Mouse (Mus musculus) midbrain, embryonic 12.5 days (tissue): Measurements from ENCODE around the gene Mospd3. TPM values are rescaled to one million over a fixed set of nuclear protein-coding genes. Genes with fewer than 3 reads are reported as not detected.

Experiments used
- ATAC-seq: fragments of 200-750 bp; cut with Nextera tagmentation; 2 replicates; pipeline ENCODE4 v1.8.0; 2017; ENCODE audit warnings: low read depth, moderate TSS enrichment, moderate library complexity; ENCODE audit not compliant: low FRiP score
- H3K27ac ChIP-seq: fragments of 300-500 bp; sonication (generic); replicated peaks from 2 replicates; pipeline ENCODE4 v1.5.1; 2016; ENCODE audit warnings: mild to moderate bottlenecking
- H3K27me3 ChIP-seq: fragments of 300-500 bp; sonication (generic); 2 replicates; pipeline ENCODE4 v1.6.1; 2016; ENCODE audit warnings: mild to moderate bottlenecking
- H3K36me3 ChIP-seq: fragments of 300-500 bp; sonication (generic); 2 replicates; pipeline ENCODE4 v1.6.1; 2016
- H3K4me1 ChIP-seq: fragments of 300-500 bp; sonication (generic); 2 replicates; pipeline ENCODE4 v1.6.1; 2016
- H3K4me2 ChIP-seq: fragments of 300-500 bp; sonication (generic); replicated peaks from 2 replicates; pipeline ENCODE4 v1.6.1; 2016; ENCODE audit warnings: mild to moderate bottlenecking, moderate library complexity
- H3K4me3 ChIP-seq: fragments of 300-500 bp; sonication (generic); 2 replicates; pipeline ENCODE4 v1.5.1; 2016; ENCODE audit warnings: mild to moderate bottlenecking
- H3K9ac ChIP-seq: fragments of 300-500 bp; sonication (generic); replicated peaks from 2 replicates; pipeline ENCODE4 v1.6.1; 2016; ENCODE audit warnings: mild to moderate bottlenecking, moderate library complexity
- H3K9me3 ChIP-seq: fragments of 300-500 bp; sonication (generic); 2 replicates; pipeline ENCODE4 v1.6.1; 2016; ENCODE audit warnings: mild to moderate bottlenecking
- WGBS: fragments of 180-500 bp; shearing (Covaris S2); methylation state at CpG from one replicate; pipeline ENCODE4 v1.1.7; 2016; 5-methylcytosine and 5-hydroxymethylcytosine counted together
- polyA plus RNA-seq: library from polyadenylated mRNA; unstranded; fragments of >200 nt; fragmentation: Nextera tagmentation; extraction: Ambion mirVana; gene quantifications from 2 replicates; pipeline ENCODE4 v1.2.1, GENCODE M21; 2016

The Mospd3 gene
- polyA plus RNA-seq = 31.9 and 33.5 TPM in 2 replicates

- peak; percentile 96 for ATAC-seq
- peak within 1 kb of the TSS; percentile 76 for H3K27ac ChIP-seq
- WGBS = under 1% methylated on average over 41 of the region's 41 CpGs
- H3K4me3 ChIP-seq = peak within 1 kb of the TSS; percentile 76
- H3K9me3 ChIP-seq = no peaks in the 10 kb centered on the region
- no peaks in the 10 kb centered on the region for H3K27me3 ChIP-seq
- peak within 1 kb of the TSS; percentile 96 for H3K4me2 ChIP-seq
- peak within 1 kb of the TSS; percentile 86 for H3K9ac ChIP-seq
- peaks cover 34% of the 10 kb centered on the region for H3K4me1 ChIP-seq
- H3K36me3 ChIP-seq = peaks cover 11% of the 10 kb centered on the region
Measured at GRCm38 (mm10) chr5:137600619-137601364, at the start of gene Mospd3. Gene Mospd3 (minus strand): TSS chr5:137601058.

GRCm38 (mm10) chr5:137649669-137650571 is 49.1 kb upstream of the Mospd3 start:
- no peak overlapping the region for H3K4me3 ChIP-seq
- H3K36me3 ChIP-seq = peaks cover 22% of the 10 kb centered on the region
- 10% methylated on average over 18 of the region's 18 CpGs for WGBS
- H3K4me2 ChIP-seq = peak overlapping the region; percentile 18
- peak; percentile 23; the same call in 1 of the 2 replicates for ATAC-seq
- no peak overlapping the region for H3K9ac ChIP-seq
- no peaks in the 10 kb centered on the region for H3K9me3 ChIP-seq
- H3K27me3 ChIP-seq = peaks cover 20% of the 10 kb centered on the region
- H3K4me1 ChIP-seq = peaks cover 16% of the 10 kb centered on the region
- peak overlapping the region; percentile 66 for H3K27ac ChIP-seq

GRCm38 (mm10) chr5:137649251-137649650 is 48.4 kb upstream of the Mospd3 start:
- peaks cover 17% of the 10 kb centered on the region for H3K4me1 ChIP-seq
- no peak for ATAC-seq
- no peak overlapping the region for H3K27ac ChIP-seq

DNA sequence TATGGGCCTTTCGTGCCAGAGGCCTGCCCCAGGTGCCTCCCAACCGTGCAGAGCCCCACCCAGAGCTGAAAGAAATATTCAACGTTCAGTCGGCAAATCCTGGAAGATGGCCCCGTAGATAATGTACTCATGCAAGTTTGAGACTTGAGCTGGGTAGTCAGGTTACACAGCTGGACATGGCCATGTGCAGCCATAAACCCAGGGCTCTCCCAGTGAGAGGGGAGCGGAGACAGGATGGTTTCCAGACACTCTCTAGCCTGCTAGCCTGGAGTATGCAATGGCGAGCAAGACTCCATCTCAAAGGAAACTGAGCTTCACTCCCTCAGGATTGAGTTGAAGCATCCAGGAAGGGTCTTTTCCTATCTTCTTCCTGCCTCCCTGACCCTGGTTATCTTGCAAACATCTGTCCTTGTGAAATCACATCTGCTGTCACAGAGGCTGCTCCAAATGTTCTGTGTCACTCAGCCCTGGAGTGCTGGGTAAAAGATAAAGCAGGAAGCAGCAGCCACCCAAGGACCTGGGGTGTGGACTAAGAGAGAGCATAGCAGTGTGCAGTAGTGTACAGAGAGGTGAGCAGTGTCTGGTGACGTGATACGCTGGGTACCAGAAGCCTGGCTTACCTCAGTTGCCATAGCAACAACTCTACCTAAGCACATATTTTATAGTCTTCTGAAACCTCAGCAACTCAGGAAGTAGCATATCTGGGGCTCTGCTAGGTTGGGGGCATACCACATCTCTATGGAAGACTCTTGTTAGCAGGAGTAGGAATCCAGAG is 47.2 kb upstream of the Mospd3 start:
- Histone ChIP-seq H3K27ac (no peak overlapping the region), H3K36me3 (peaks cover 10% of the 10 kb centered on the region), H3K4me3 (no peak overlapping the region), H3K9me3 (no peaks in the 10 kb centered on the region), H3K4me2 (no peak overlapping the region), H3K27me3 (peaks cover 39% of the 10 kb centered on the region), H3K9ac (no peak overlapping the region), H3K4me1 (peaks cover 17% of the 10 kb centered on the region)
- ATAC-seq = no peak
- 85% methylated on average over 9 of the region's 9 CpGs for WGBS

More at GRCm38 (mm10) chr5:137649251-137649650, 48.4 kb upstream of the Mospd3 start:
- Histone ChIP-seq H3K36me3 (peaks cover 19% of the 10 kb centered on the region), H3K9me3 (no peaks in the 10 kb centered on the region), H3K4me3 (no peak overlapping the region), H3K27me3 (peaks cover 26% of the 10 kb centered on the region), H3K9ac (no peak overlapping the region), H3K4me2 (no peak overlapping the region)
- WGBS = 24% methylated on average over 4 of the region's 4 CpGs

DNA sequence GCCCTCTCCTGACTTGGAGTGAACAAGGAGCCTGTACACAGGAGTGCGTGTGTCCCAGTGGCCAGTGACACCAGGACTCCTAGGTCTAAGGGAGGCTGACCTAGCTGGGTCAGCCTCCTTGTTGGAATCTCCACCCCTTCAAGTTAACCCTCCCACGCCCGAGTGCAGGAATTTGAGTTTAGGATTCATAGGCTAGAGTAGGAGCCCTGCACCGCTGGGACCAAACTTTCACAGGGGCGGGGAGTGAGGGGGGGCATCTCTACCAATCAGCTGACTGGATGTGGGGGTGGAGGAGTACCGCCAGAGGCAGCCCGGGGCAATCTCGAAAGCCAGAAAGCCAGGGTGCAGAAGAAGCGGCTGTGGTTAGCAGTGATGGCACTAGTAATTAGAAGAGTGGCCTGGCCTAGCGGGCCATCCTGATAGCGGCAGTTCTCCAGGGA is 44.8 kb upstream of the Mospd3 start, which contains the start of gene Irs3:
Irs3 (minus strand) TSS at position 63 of the 440 bp plus-strand sequence.
- peak within 1 kb of the TSS; percentile 31 for H3K4me3 ChIP-seq
- no peak for ATAC-seq
- no peak within 1 kb of the TSS; the same call in 1 of the 2 replicates for H3K9ac ChIP-seq
- H3K4me2 ChIP-seq = peak within 1 kb of the TSS; percentile 38
- peaks cover 44% of the 10 kb centered on the region for H3K27me3 ChIP-seq
- H3K4me1 ChIP-seq = peaks cover 15% of the 10 kb centered on the region
- no peak within 1 kb of the TSS for H3K27ac ChIP-seq
- no peaks in the 10 kb centered on the region for H3K9me3 ChIP-seq
- WGBS = 18% methylated on average over 11 of the region's 11 CpGs
- H3K36me3 ChIP-seq = peaks cover 16% of the 10 kb centered on the region

- H3K4me3 ChIP-seq = peak overlapping the region; percentile 31
- no peaks in the 10 kb centered on the region for H3K9me3 ChIP-seq
- peaks cover 21% of the 10 kb centered on the region for H3K36me3 ChIP-seq
- no peak for ATAC-seq
- H3K4me2 ChIP-seq = peak overlapping the region; percentile 38
- H3K27me3 ChIP-seq = peaks cover 44% of the 10 kb centered on the region
- peaks cover 14% of the 10 kb centered on the region for H3K4me1 ChIP-seq
- no peak overlapping the region; the same call in 1 of the 2 replicates for H3K9ac ChIP-seq
- H3K27ac ChIP-seq = no peak overlapping the region
- WGBS = 2% methylated on average over 44 of the region's 44 CpGs
Measured at GRCm38 (mm10) chr5:137645091-137645651, 44.3 kb upstream of the Mospd3 start.

DNA sequence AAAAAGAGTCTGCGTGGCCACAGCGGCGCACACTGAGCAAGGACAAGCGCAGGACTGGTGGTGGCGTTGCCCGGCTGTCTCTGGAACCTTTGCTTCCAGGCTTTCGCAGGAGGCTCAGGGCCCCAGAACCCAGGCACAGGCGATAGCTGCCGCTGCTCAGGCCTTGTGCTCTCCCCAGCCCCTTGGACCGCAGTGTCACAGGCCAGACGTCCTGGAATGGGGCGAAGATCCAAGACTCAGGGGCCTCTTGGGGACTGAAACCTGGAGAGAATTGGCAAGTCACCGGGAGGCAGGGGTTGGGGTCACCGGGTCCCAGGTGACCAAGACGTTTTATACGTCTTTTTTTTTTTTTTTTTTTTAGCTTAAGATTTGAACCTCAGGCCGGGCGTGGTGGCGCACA is 43.6 kb upstream of the Mospd3 start:
- Histone ChIP-seq H3K4me3 (no peak overlapping the region), H3K4me1 (peaks cover 7% of the 10 kb centered on the region; the same call in 1 of the 2 replicates), H3K9ac (no peak overlapping the region), H3K36me3 (peaks cover 27% of the 10 kb centered on the region), H3K9me3 (no peaks in the 10 kb centered on the region), H3K27ac (no peak overlapping the region), H3K4me2 (no peak overlapping the region), H3K27me3 (peaks cover 44% of the 10 kb centered on the region)
- WGBS = 34% methylated on average over 19 of the region's 19 CpGs
- ATAC-seq = no peak

DNA sequence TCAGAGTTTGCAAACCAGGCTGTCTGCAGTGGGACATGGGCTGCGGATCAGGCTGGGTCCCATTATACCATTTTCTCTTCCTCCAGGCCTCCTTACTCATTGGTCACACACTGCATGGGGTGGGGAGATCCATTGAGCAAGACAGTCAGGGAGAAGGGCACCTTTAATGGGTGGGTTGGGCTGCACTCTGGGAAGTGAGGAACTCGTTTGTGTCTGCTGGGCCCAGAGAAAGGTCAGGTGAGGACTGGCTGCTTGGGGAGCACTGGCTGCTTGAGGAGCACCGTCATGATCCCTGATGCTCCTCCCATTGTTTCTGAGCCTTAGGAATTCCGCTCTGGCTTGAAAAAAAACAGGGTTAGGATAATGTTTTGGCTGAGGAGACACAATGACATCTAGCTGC is 42.0 kb upstream of the Mospd3 start:
- Histone ChIP-seq H3K9me3 (no peaks in the 10 kb centered on the region), H3K36me3 (peaks cover 43% of the 10 kb centered on the region), H3K27ac (no peak overlapping the region), H3K4me1 (peaks cover 7% of the 10 kb centered on the region; the same call in 1 of the 2 replicates), H3K27me3 (peaks cover 44% of the 10 kb centered on the region), H3K4me3 (no peak overlapping the region), H3K9ac (no peak overlapping the region), H3K4me2 (no peak overlapping the region)
- 51% methylated on average over 4 of the region's 4 CpGs for WGBS
- no peak for ATAC-seq

DNA sequence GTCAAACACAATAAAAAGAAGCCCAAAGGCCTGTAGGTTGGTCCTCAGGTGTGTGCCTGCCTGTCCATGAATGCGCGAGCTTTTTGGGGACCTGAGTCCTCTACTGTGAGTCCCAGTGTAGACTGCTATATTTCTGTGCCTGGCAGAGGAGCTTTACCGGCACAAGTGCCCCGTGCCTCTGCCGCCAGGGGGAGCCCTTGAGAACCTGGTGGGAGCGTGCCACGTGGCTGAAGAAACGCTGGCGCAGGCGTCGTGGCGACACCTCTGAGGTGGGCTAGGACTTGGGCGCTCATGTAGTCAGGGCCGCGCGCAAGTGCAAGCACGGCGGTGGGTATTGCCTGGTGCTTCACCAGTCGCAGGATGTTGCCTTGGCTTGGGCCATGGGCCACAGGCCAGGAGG is 40.2 kb upstream of the Mospd3 start, which contains the start of gene Sap25:
Sap25 (plus strand) TSS at position 281 of the 400 bp plus-strand sequence.
- peaks cover 62% of the 10 kb centered on the region for H3K36me3 ChIP-seq
- peaks cover 35% of the 10 kb centered on the region for H3K27me3 ChIP-seq
- no peak within 1 kb of the TSS for H3K9ac ChIP-seq
- H3K4me2 ChIP-seq = no peak within 1 kb of the TSS
- peaks cover 7% of the 10 kb centered on the region; the same call in 1 of the 2 replicates for H3K4me1 ChIP-seq
- no peak within 1 kb of the TSS for H3K4me3 ChIP-seq
- no peak for ATAC-seq
- no peaks in the 10 kb centered on the region for H3K9me3 ChIP-seq
- 88% methylated on average over 19 of the region's 19 CpGs for WGBS
- no peak within 1 kb of the TSS for H3K27ac ChIP-seq

DNA sequence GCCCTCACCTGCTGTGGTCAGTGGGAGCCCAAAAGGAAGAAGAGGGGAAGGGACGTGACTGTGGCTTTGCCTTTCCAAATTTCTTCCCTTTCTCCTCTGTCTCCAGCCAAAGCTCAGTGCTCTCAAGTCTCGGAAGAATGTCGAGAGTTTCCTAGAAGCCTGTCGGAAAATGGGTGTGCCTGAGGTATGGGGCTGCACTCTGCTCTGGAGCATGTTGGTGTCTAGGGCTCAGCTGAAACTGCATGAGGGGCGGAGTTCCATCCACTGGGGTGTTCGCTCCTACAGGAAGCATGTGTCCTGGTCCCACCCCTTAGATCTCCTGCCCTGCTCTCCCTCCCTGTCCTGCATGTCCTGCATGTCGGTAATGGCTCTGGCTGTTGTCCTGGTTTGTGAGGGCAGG is 38.6 kb upstream of the Mospd3 start:
- H3K36me3 ChIP-seq = peaks cover 73% of the 10 kb centered on the region
- ATAC-seq = no peak

More for the DNA sequence above, 38.6 kb upstream of the Mospd3 start:
- H3K27ac ChIP-seq = no peak overlapping the region
- no peak overlapping the region for H3K4me2 ChIP-seq
- no peak overlapping the region for H3K4me3 ChIP-seq
- H3K4me1 ChIP-seq = no peaks in the 10 kb centered on the region
- H3K9ac ChIP-seq = no peak overlapping the region
- H3K9me3 ChIP-seq = no peaks in the 10 kb centered on the region
- WGBS = 84% methylated on average over 7 of the region's 7 CpGs
- H3K27me3 ChIP-seq = peaks cover 20% of the 10 kb centered on the region
